Mouse (Mus musculus) E14TG2a.4 (cell line): ENCODE data around the gene Cela3b.

Source experiments
- H3K27me3 ChIP-seq: 2 replicates; pipeline ENCODE4 v1.6.1; 2014; ENCODE audit warnings: low read length, control low read depth; ENCODE audit not compliant: insufficient read depth
- H3K36me3 ChIP-seq: 2 replicates; pipeline ENCODE4 v1.6.1; 2014; ENCODE audit warnings: low read length, control low read depth; ENCODE audit not compliant: insufficient read depth
- H3K4me1 ChIP-seq: replicated peaks from 2 replicates; pipeline ENCODE4 v1.6.1; 2014; ENCODE audit warnings: low read depth, low read length, control low read depth
- H3K4me3 ChIP-seq: replicated peaks from 2 replicates; pipeline ENCODE4 v1.5.1; 2014; ENCODE audit warnings: mild to moderate bottlenecking, low read length
- H3K9me3 ChIP-seq: 2 replicates; pipeline ENCODE4 v1.6.1; 2014; ENCODE audit warnings: low read length, control low read depth
- CTCF ChIP-seq: conservative IDR thresholded peaks from 2 replicates; pipeline ENCODE4 v1.5.1; 2014; ENCODE audit warnings: low read length
- NANOG ChIP-seq: IDR thresholded peaks from 2 replicates; pipeline ENCODE4 v1.6.1; 2014; ENCODE audit warnings: borderline replicate concordance, low read length, mixed read lengths
- POU5F1 ChIP-seq: IDR thresholded peaks from 2 replicates; pipeline ENCODE4 v1.6.1; 2014; ENCODE audit warnings: low read length, borderline replicate concordance

Cela3b gene

GRCm38 (mm10) chr4:137473701-137474388 is 43.5 kb upstream of the Cela3b start:
- no peak for TF ChIP-seq CTCF
- TF ChIP-seq POU5F1 = no peak
- no peak for TF ChIP-seq NANOG
- H3K4me3 ChIP-seq = peak overlapping the region; percentile 41
- H3K9me3 ChIP-seq = no peaks in the 10 kb centered on the region
- H3K27me3 ChIP-seq = no peaks in the 10 kb centered on the region
- peaks cover 34% of the 10 kb centered on the region for H3K36me3 ChIP-seq
- H3K4me1 ChIP-seq = peaks cover 99% of the 10 kb centered on the region

GRCm38 (mm10) chr4:137473240-137473639 is 42.9 kb upstream of the Cela3b start:
- H3K36me3 ChIP-seq = peaks cover 29% of the 10 kb centered on the region
- no peaks in the 10 kb centered on the region for H3K9me3 ChIP-seq
- no peak for TF ChIP-seq POU5F1
- TF ChIP-seq CTCF = no peak
- no peak for TF ChIP-seq NANOG
- H3K4me3 ChIP-seq = peak overlapping the region; percentile 41
- no peaks in the 10 kb centered on the region for H3K27me3 ChIP-seq
- peaks cover 93% of the 10 kb centered on the region for H3K4me1 ChIP-seq

- no peak for TF ChIP-seq NANOG
- no peak for TF ChIP-seq CTCF
- TF ChIP-seq POU5F1 = no peak
- Histone ChIP-seq H3K9me3 (no peaks in the 10 kb centered on the region), H3K36me3 (peaks cover 28% of the 10 kb centered on the region), H3K27me3 (peaks cover 3% of the 10 kb centered on the region), H3K4me3 (peak overlapping the region; percentile 95), H3K4me1 (peaks cover 90% of the 10 kb centered on the region)
These were observed 41.0 kb upstream of the Cela3b start for GRCm38 (mm10) chr4:137471326-137471725.

GRCm38 (mm10) chr4:137470701-137471317 is 40.5 kb upstream of the Cela3b start:
- no peaks in the 10 kb centered on the region for H3K9me3 ChIP-seq
- H3K27me3 ChIP-seq = peaks cover 3% of the 10 kb centered on the region
- peaks cover 84% of the 10 kb centered on the region for H3K4me1 ChIP-seq
- peaks cover 28% of the 10 kb centered on the region for H3K36me3 ChIP-seq
- TF ChIP-seq CTCF = no peak
- TF ChIP-seq POU5F1 = no peak
- TF ChIP-seq NANOG = no peak
- peak overlapping the region; percentile 95 for H3K4me3 ChIP-seq

- TF ChIP-seq CTCF = 0 out of 2 replicates have a peak, but pooled peaks have one; percentile 3
- TF ChIP-seq POU5F1 = no peak
- peak; percentile 38; the same call in 1 of the 2 replicates for TF ChIP-seq NANOG
- Histone ChIP-seq H3K9me3 (no peaks in the 10 kb centered on the region), H3K4me1 (peaks cover 84% of the 10 kb centered on the region), H3K4me3 (peak overlapping the region; percentile 95), H3K27me3 (peaks cover 3% of the 10 kb centered on the region), H3K36me3 (peaks cover 25% of the 10 kb centered on the region)
These were observed 39.7 kb upstream of the Cela3b start for GRCm38 (mm10) chr4:137469845-137470692.

- no peak for TF ChIP-seq POU5F1
- Histone ChIP-seq H3K4me3 (peak overlapping the region; percentile 95), H3K36me3 (peaks cover 17% of the 10 kb centered on the region), H3K9me3 (no peaks in the 10 kb centered on the region), H3K27me3 (peaks cover 3% of the 10 kb centered on the region), H3K4me1 (peaks cover 84% of the 10 kb centered on the region)
These were observed 38.9 kb upstream of the Cela3b start for GRCm38 (mm10) chr4:137469081-137469844.

GRCm38 (mm10) chr4:137468260-137469080 is 38.1 kb upstream of the Cela3b start, which contains the start of gene Hspg2:
Hspg2 (plus strand) TSS chr4:137468769.
- TF ChIP-seq NANOG = no peak
- no peak for TF ChIP-seq CTCF
- no peak for TF ChIP-seq POU5F1
- Histone ChIP-seq H3K4me1 (peaks cover 84% of the 10 kb centered on the region), H3K4me3 (peak within 1 kb of the TSS; percentile 95)

More at GRCm38 (mm10) chr4:137468260-137469080, 38.1 kb upstream of the Cela3b start, which contains the start of gene Hspg2:
- Histone ChIP-seq H3K27me3 (peaks cover 3% of the 10 kb centered on the region), H3K36me3 (peaks cover 10% of the 10 kb centered on the region), H3K9me3 (no peaks in the 10 kb centered on the region)
